Mouse (Mus musculus) midbrain, embryonic 12.5 days (tissue): Measurements from ENCODE around the gene Igflr1. TPM values are rescaled to one million over a fixed set of nuclear protein-coding genes. Genes with fewer than 3 reads are reported as not detected.
A peak's percentile ranks its signal among the peaks of the same experiment; 100 is the strongest.

ENCODE experiments used
- ATAC-seq: fragments of 200-750 bp; cut with Nextera tagmentation; 2 replicates; pipeline ENCODE4 v1.8.0; 2017; ENCODE audit warnings: low read depth, moderate TSS enrichment, moderate library complexity; ENCODE audit not compliant: low FRiP score
- H3K27ac ChIP-seq: fragments of 300-500 bp; sonication (generic); replicated peaks from 2 replicates; pipeline ENCODE4 v1.5.1; 2016; ENCODE audit warnings: mild to moderate bottlenecking
- H3K27me3 ChIP-seq: fragments of 300-500 bp; sonication (generic); 2 replicates; pipeline ENCODE4 v1.6.1; 2016; ENCODE audit warnings: mild to moderate bottlenecking
- H3K36me3 ChIP-seq: fragments of 300-500 bp; sonication (generic); 2 replicates; pipeline ENCODE4 v1.6.1; 2016
- H3K4me1 ChIP-seq: fragments of 300-500 bp; sonication (generic); 2 replicates; pipeline ENCODE4 v1.6.1; 2016
- H3K4me2 ChIP-seq: fragments of 300-500 bp; sonication (generic); replicated peaks from 2 replicates; pipeline ENCODE4 v1.6.1; 2016; ENCODE audit warnings: mild to moderate bottlenecking, moderate library complexity
- H3K4me3 ChIP-seq: fragments of 300-500 bp; sonication (generic); 2 replicates; pipeline ENCODE4 v1.5.1; 2016; ENCODE audit warnings: mild to moderate bottlenecking
- H3K9ac ChIP-seq: fragments of 300-500 bp; sonication (generic); replicated peaks from 2 replicates; pipeline ENCODE4 v1.6.1; 2016; ENCODE audit warnings: mild to moderate bottlenecking, moderate library complexity
- H3K9me3 ChIP-seq: fragments of 300-500 bp; sonication (generic); 2 replicates; pipeline ENCODE4 v1.6.1; 2016; ENCODE audit warnings: mild to moderate bottlenecking
- WGBS: fragments of 180-500 bp; shearing (Covaris S2); methylation state at CpG from one replicate; pipeline ENCODE4 v1.1.7; 2016; 5-methylcytosine and 5-hydroxymethylcytosine counted together
- polyA plus RNA-seq: library from polyadenylated mRNA; unstranded; fragments of >200 nt; fragmentation: Nextera tagmentation; extraction: Ambion mirVana; gene quantifications from 2 replicates; pipeline ENCODE4 v1.2.1, GENCODE M21; 2016

Gene Igflr1
- polyA plus RNA-seq, 1 experiment from 2014 or later, result 8.2 TPM

DNA sequence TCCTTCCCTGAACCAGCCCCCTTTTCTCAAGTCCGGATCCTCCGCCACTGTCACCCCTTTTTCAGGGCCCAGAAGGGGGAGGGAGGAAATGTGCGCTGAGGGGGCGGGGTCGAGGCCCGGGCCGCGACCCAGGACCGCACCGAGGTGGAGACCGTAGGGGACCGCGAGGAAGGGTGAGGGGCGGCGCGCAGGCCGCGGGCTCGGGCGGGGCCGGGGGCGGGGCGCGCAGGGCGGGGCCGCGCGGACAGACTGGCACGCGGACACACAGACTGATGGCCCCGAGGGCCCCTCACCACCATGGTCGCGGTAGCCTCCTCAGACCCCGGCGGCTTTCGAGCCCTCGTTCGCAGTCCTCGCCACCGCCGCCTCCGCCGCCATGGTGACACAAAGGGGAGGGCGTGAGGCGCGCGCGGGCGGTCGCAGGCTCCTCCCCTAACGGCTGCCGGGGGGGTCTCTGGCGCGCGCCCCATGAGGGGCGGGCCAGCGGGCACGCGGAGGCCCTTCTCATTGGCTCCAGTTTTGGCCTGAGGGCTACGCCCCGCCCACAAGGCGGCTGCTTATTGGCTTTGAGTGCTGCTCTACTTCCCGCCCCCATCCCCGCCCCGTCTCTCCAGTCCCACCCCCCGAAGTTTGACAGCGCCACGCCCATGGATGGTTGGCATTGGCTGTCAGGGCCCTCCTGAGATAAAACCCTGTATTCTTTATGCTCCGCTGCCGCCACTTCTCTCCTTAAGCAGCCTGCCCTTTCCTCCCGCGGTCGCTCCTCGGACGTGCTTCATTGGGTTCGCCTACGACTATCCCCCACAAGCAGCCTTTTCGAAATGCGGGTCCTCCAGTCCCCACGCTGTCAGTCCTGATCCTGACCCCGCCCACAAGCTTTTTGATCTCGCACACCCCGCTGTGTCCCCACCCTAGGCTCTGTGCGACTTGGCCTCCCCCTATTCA lies 30.3 kb upstream of the Igflr1 start, which contains the start of gene Arhgap33:
Arhgap33 (minus strand) TSS at position 428 of the 945 bp plus-strand sequence.
- Histone ChIP-seq H3K27ac (peak within 1 kb of the TSS; percentile 88), H3K4me2 (peak within 1 kb of the TSS; percentile 79), H3K27me3 (no peaks in the 10 kb centered on the region), H3K9me3 (no peaks in the 10 kb centered on the region), H3K9ac (peak within 1 kb of the TSS; percentile 91), H3K36me3 (peaks cover 47% of the 10 kb centered on the region), H3K4me3 (peak within 1 kb of the TSS; percentile 82), H3K4me1 (peaks cover 35% of the 10 kb centered on the region)
- peak; percentile 91 for ATAC-seq
- under 1% methylated on average over 76 of the region's 84 CpGs for WGBS

GRCm38 (mm10) chr7:30540572-30540971 lies 24.7 kb upstream of the Igflr1 start:
- Histone ChIP-seq H3K9me3 (no peaks in the 10 kb centered on the region), H3K4me2 (no peak overlapping the region), H3K36me3 (peaks cover 50% of the 10 kb centered on the region), H3K27me3 (no peaks in the 10 kb centered on the region), H3K27ac (no peak overlapping the region), H3K4me3 (no peak overlapping the region), H3K9ac (no peak overlapping the region), H3K4me1 (peaks cover 5% of the 10 kb centered on the region)
- ATAC-seq, result no peak
- WGBS, result 89% methylated on average over 7 of the region's 7 CpGs

DNA sequence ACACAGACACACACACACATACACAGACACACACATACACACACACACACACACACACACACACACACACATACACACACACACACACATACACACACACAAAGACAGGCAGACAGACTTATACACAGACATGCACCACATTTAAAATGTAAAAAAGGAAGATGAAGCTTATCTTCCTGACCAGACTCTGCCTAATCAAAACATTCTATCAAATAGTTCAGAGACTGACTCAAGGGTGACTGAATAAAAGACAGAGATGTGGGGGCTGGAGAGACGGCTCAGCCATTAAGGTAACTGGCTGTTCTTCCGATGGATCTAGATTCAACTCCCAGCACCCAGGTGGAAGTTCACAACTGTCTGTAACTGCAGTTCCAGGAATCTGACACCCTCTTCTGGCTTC lies 20.9 kb upstream of the Igflr1 start:
- H3K27ac ChIP-seq, result no peak overlapping the region
- no peak overlapping the region for H3K4me2 ChIP-seq
- ATAC-seq, result no peak
- no peak overlapping the region; the same call in 1 of the 2 replicates for H3K9ac ChIP-seq
- no peaks in the 10 kb centered on the region for H3K27me3 ChIP-seq
- H3K36me3 ChIP-seq, result peaks cover 63% of the 10 kb centered on the region
- WGBS, result 96% methylated on average over 2 of the region's 2 CpGs
- H3K4me3 ChIP-seq, result no peak overlapping the region
- H3K4me1 ChIP-seq, result no peaks in the 10 kb centered on the region
- no peaks in the 10 kb centered on the region for H3K9me3 ChIP-seq

GRCm38 (mm10) chr7:30549880-30550279 lies 15.3 kb upstream of the Igflr1 start:
- no peak overlapping the region for H3K27ac ChIP-seq
- 93% methylated on average over 2 of the region's 2 CpGs for whole genome bisulfite sequencing
- H3K36me3 ChIP-seq, result peaks cover 33% of the 10 kb centered on the region; the same call in 1 of the 2 replicates
- no peak for ATAC-seq
- H3K9me3 ChIP-seq, result no peaks in the 10 kb centered on the region
- H3K4me1 ChIP-seq, result peaks cover 16% of the 10 kb centered on the region
- no peak overlapping the region for H3K4me2 ChIP-seq
- peaks cover 10% of the 10 kb centered on the region; the same call in 1 of the 2 replicates for H3K27me3 ChIP-seq
- no peak overlapping the region for H3K4me3 ChIP-seq
- no peak overlapping the region for H3K9ac ChIP-seq

GRCm38 (mm10) chr7:30550603-30551002 lies 14.6 kb upstream of the Igflr1 start:
- Histone ChIP-seq H3K9ac (no peak overlapping the region), H3K36me3 (peaks cover 40% of the 10 kb centered on the region), H3K4me2 (no peak overlapping the region), H3K9me3 (no peaks in the 10 kb centered on the region), H3K27ac (no peak overlapping the region), H3K27me3 (peaks cover 10% of the 10 kb centered on the region; the same call in 1 of the 2 replicates), H3K4me3 (no peak overlapping the region), H3K4me1 (peaks cover 16% of the 10 kb centered on the region)
- ATAC-seq, result no peak
- WGBS, result 100% methylated on average over 1 of the region's 1 CpGs

GRCm38 (mm10) chr7:30551445-30552101 lies 13.7 kb upstream of the Igflr1 start:
- 2% methylated on average over 10 of the region's 10 CpGs for WGBS
- H3K4me1 ChIP-seq, result peaks cover 16% of the 10 kb centered on the region
- peaks cover 41% of the 10 kb centered on the region for H3K36me3 ChIP-seq

GRCm38 (mm10) chr7:30552102-30553020 lies 12.9 kb upstream of the Igflr1 start, which contains the start of the genes Hspb6 and Proser3:
Hspb6 (plus strand) TSS chr7:30552178.
Proser3 (minus strand) TSS chr7:30552299.
- peak; percentile 96 for ATAC-seq
- peaks cover 10% of the 10 kb centered on the region; the same call in 1 of the 2 replicates for H3K27me3 ChIP-seq
- H3K9ac ChIP-seq, result peak within 1 kb of the TSS; percentile 61
- H3K4me2 ChIP-seq, result peak within 1 kb of the TSS; percentile 89
- 2% methylated on average over 44 of the region's 44 CpGs for WGBS
- H3K4me3 ChIP-seq, result peak within 1 kb of the TSS; percentile 70
- peaks cover 49% of the 10 kb centered on the region for H3K36me3 ChIP-seq
- peaks cover 16% of the 10 kb centered on the region for H3K4me1 ChIP-seq
- H3K27ac ChIP-seq, result peak within 1 kb of the TSS; percentile 91
- H3K9me3 ChIP-seq, result no peaks in the 10 kb centered on the region

More at GRCm38 (mm10) chr7:30551445-30552101, 13.7 kb upstream of the Igflr1 start:
- H3K4me2 ChIP-seq, result peak overlapping the region; percentile 89
- peaks cover 10% of the 10 kb centered on the region; the same call in 1 of the 2 replicates for H3K27me3 ChIP-seq
- H3K4me3 ChIP-seq, result peak overlapping the region; percentile 70
- no peaks in the 10 kb centered on the region for H3K9me3 ChIP-seq
- H3K9ac ChIP-seq, result peak overlapping the region; percentile 61
- peak overlapping the region; percentile 91 for H3K27ac ChIP-seq
- ATAC-seq, result peak; percentile 64

- H3K4me2 ChIP-seq, result peak overlapping the region; percentile 89
- no peaks in the 10 kb centered on the region for H3K9me3 ChIP-seq
- H3K27me3 ChIP-seq, result peaks cover 10% of the 10 kb centered on the region; the same call in 1 of the 2 replicates
- peak overlapping the region; percentile 51 for H3K9ac ChIP-seq
- peaks cover 19% of the 10 kb centered on the region for H3K4me1 ChIP-seq
- 9% methylated on average over 23 of the region's 23 CpGs for WGBS
- peak overlapping the region; percentile 66; the same call in 1 of the 2 replicates for H3K27ac ChIP-seq
- H3K4me3 ChIP-seq, result peak overlapping the region; percentile 70
- no peak for ATAC-seq
- H3K36me3 ChIP-seq, result peaks cover 45% of the 10 kb centered on the region
Measured at GRCm38 (mm10) chr7:30553021-30553589, 12.1 kb upstream of the Igflr1 start.

GRCm38 (mm10) chr7:30553810-30554584 lies 11.2 kb upstream of the Igflr1 start:
- H3K4me1 ChIP-seq, result peaks cover 28% of the 10 kb centered on the region
- ATAC-seq, result no peak
- no peak overlapping the region; the same call in 1 of the 2 replicates for H3K9ac ChIP-seq
- H3K4me2 ChIP-seq, result peak overlapping the region; percentile 89
- WGBS, result 88% methylated on average over 22 of the region's 22 CpGs
- H3K27me3 ChIP-seq, result peaks cover 10% of the 10 kb centered on the region; the same call in 1 of the 2 replicates
- H3K27ac ChIP-seq, result no peak overlapping the region
- peaks cover 37% of the 10 kb centered on the region for H3K36me3 ChIP-seq
- H3K9me3 ChIP-seq, result no peaks in the 10 kb centered on the region
- peak overlapping the region; percentile 70 for H3K4me3 ChIP-seq

- 93% methylated on average over 18 of the region's 18 CpGs for WGBS
- peaks cover 10% of the 10 kb centered on the region; the same call in 1 of the 2 replicates for H3K27me3 ChIP-seq
- peaks cover 34% of the 10 kb centered on the region for H3K36me3 ChIP-seq
- H3K4me1 ChIP-seq, result peaks cover 32% of the 10 kb centered on the region
- H3K4me2 ChIP-seq, result no peak overlapping the region
- no peak for ATAC-seq
- no peaks in the 10 kb centered on the region for H3K9me3 ChIP-seq
- H3K9ac ChIP-seq, result no peak overlapping the region
- no peak overlapping the region for H3K4me3 ChIP-seq
- no peak overlapping the region for H3K27ac ChIP-seq
Measured at GRCm38 (mm10) chr7:30556894-30557536, 8.2 kb upstream of the Igflr1 start.
